Mouse (Mus musculus): ENCODE results near the gene Elovl6.
A peak's percentile ranks its signal among the peaks of the same experiment; 100 is the strongest.

- TF ChIP-seq CTCF (IDR thresholded peaks at IDR 0.05; ENCODE audit: control insufficient read depth, insufficient read depth, low read length), result no peak
- 0 out of 2 replicates have a peak, but pooled peaks have one; percentile 16 for TF ChIP-seq POLR2A (IDR thresholded peaks at IDR 0.05; ENCODE audit: borderline replicate concordance, control insufficient read depth, low read depth, low read length)
Measured at GRCm38 (mm10) chr3:129553173-129553572, 21.0 kb downstream of the Elovl6 start.
